Mouse (Mus musculus) stomach, embryonic 14.5 days (tissue): ENCODE measurements around the gene Rassf5. TPM values are rescaled to one million over a fixed set of nuclear protein-coding genes. Genes with fewer than 3 reads are reported as not detected.

ENCODE experiments used
- ATAC-seq: fragments of 200-750 bp; cut with Nextera tagmentation; 2 replicates; pipeline ENCODE4 v1.8.0; 2017; ENCODE audit warnings: low read depth, moderate TSS enrichment; ENCODE audit not compliant: insufficient number of reproducible peaks, insufficient read depth, low FRiP score
- H3K27ac ChIP-seq: fragments of 300-500 bp; sonication (generic); 2 replicates; pipeline ENCODE4 v1.5.1; 2014; ENCODE audit warnings: mild to moderate bottlenecking, low read length, moderate library complexity, mixed read lengths
- H3K27me3 ChIP-seq: fragments of 300-500 bp; sonication (generic); 2 replicates; pipeline ENCODE4 v1.6.1; 2014; ENCODE audit warnings: low read length, control low read depth, mixed read lengths; ENCODE audit not compliant: control insufficient read depth, insufficient read depth
- H3K36me3 ChIP-seq: fragments of 300-500 bp; sonication (generic); 2 replicates; pipeline ENCODE4 v1.6.1; 2014; ENCODE audit warnings: mild to moderate bottlenecking, control low read depth, low read length, moderate library complexity, mixed read lengths; ENCODE audit not compliant: control insufficient read depth, insufficient read depth
- H3K4me1 ChIP-seq: fragments of 300-500 bp; sonication (generic); 2 replicates; pipeline ENCODE4 v1.6.1; 2014; ENCODE audit warnings: low read length, control low read depth, mixed read lengths; ENCODE audit not compliant: control insufficient read depth, insufficient read depth
- H3K4me2 ChIP-seq: fragments of 300-500 bp; sonication (generic); replicated peaks from 2 replicates; pipeline ENCODE4 v1.6.1; 2014; ENCODE audit warnings: low read depth, low read length, control low read depth
- H3K4me3 ChIP-seq: fragments of 300-500 bp; sonication (generic); 2 replicates; pipeline ENCODE4 v1.5.1; 2014; ENCODE audit warnings: low read depth, low read length, control low read depth
- H3K9ac ChIP-seq: fragments of 300-500 bp; sonication (generic); replicated peaks from 2 replicates; pipeline ENCODE4 v1.6.1; 2014; ENCODE audit warnings: low read depth, mild to moderate bottlenecking, control low read depth, low read length, moderate library complexity, mixed read lengths
- H3K9me3 ChIP-seq: fragments of 300-500 bp; sonication (generic); 2 replicates; pipeline ENCODE4 v1.6.1; 2016; ENCODE audit warnings: low read depth, low read length, control low read depth; ENCODE audit not compliant: control insufficient read depth
- WGBS: fragments of 180-500 bp; shearing (Covaris S2); extraction: QIAGEN DNeasy Blood & Tissue Kit; methylation state at CpG from one replicate; pipeline ENCODE4 v1.1.7; 2014; 5-methylcytosine and 5-hydroxymethylcytosine counted together
- polyA plus RNA-seq: library from polyadenylated mRNA; unstranded; fragments of >200 nt; fragmentation: Nextera tagmentation; extraction: Ambion mirVana; gene quantifications from 2 replicates; pipeline ENCODE4 v1.2.1, GENCODE M21; 2014

Rassf5 gene
- polyA plus RNA-seq, 1 experiment from 2014 or later: 3.6 TPM

GRCm38 (mm10) chr1:131284167-131284566 is 39.1 kb upstream of the Rassf5 start:
- Histone ChIP-seq H3K9ac (no peak overlapping the region), H3K4me3 (no peak overlapping the region), H3K9me3 (no peaks in the 10 kb centered on the region), H3K4me1 (0 out of 2 replicates have a peak, but pooled peaks cover 9% of the 10 kb centered on the region), H3K4me2 (no peak overlapping the region), H3K27ac (no peak overlapping the region), H3K27me3 (no peaks in the 10 kb centered on the region), H3K36me3 (peaks cover 4% of the 10 kb centered on the region; the same call in 1 of the 2 replicates)
- no peak for ATAC-seq
- WGBS: 87% methylated on average over 1 of the region's 1 CpGs

DNA sequence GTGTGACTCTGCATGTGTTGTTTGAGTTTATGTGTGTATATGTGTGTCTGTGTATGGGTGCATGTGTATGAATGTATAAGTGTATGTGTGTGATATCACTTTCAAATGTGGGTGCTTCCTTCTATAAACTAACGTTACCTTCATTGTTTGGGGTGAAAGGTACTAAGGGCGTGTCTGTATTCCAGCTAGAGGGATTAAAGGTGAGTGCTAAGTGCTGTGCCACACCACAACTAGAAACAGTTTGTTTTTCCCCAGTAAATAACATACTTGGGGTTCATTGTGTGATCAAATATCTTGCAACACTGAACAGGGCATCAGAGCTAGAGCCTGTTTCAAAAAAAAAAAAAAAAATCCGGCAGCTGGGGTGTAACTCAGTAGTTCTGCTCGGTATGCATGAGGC is 36.7 kb upstream of the Rassf5 start:
- Histone ChIP-seq H3K4me3 (no peak overlapping the region), H3K36me3 (no peaks in the 10 kb centered on the region), H3K9me3 (no peaks in the 10 kb centered on the region), H3K27me3 (no peaks in the 10 kb centered on the region), H3K9ac (no peak overlapping the region), H3K4me2 (no peak overlapping the region), H3K4me1 (0 out of 2 replicates have a peak, but pooled peaks cover 9% of the 10 kb centered on the region), H3K27ac (no peak overlapping the region)
- ATAC-seq: no peak
- 48% methylated on average over 4 of the region's 4 CpGs for WGBS

DNA sequence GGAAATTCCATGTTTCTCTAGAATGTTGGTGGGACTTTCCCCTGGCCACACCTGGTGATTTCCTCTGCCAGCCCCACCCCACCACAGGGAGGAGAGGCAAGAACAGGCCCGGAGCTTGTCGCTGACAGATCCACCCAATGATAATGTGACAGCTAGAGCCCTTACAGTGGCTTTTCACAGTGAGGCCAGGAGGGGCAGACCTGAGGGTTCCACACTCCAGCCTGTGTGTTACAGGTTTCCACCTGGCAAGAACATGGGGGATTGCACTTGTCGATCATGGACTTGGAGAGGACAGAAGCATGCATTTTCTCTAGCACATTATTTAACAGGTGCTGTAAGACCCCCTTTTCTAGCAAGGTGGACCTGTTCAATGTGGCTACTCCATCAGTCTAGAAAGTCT is 35.2 kb upstream of the Rassf5 start:
- Histone ChIP-seq H3K9ac (no peak overlapping the region), H3K9me3 (no peaks in the 10 kb centered on the region), H3K4me2 (0 out of 2 replicates have a peak overlapping the region, but pooled peaks have one; percentile 60), H3K27me3 (no peaks in the 10 kb centered on the region), H3K4me1 (0 out of 2 replicates have a peak, but pooled peaks cover 9% of the 10 kb centered on the region), H3K36me3 (no peaks in the 10 kb centered on the region), H3K27ac (no peak overlapping the region), H3K4me3 (no peak overlapping the region)
- 0 out of 2 replicates have a peak, but pooled peaks have one; percentile 39 for ATAC-seq
- 51% methylated on average over 3 of the region's 3 CpGs for WGBS

DNA sequence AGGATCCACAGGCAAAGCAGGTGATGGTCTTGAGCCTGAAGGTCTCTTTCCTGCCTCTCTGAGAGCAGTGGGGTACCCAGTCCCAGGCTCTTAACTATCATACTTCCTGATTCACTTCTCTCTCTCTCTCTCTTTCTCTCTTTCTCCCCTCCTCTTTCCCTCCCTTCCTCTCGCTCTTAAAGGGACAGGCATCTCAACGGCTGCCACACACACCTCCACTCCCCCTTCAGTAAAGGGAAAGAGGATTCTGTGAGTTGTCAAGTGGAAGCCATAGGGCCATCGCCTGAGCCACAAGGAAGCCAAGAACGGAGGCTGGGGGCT is 34.4 kb upstream of the Rassf5 start, which contains the start of gene Ikbke:
TSS of gene Ikbke (minus strand) at position 151 of the 321 bp plus-strand sequence.
- 23% methylated on average over 4 of the region's 4 CpGs for WGBS
- H3K4me3 ChIP-seq: peak within 1 kb of the TSS; percentile 34
- H3K4me2 ChIP-seq: peak within 1 kb of the TSS; percentile 60
- 0 out of 2 replicates have a peak, but pooled peaks cover 9% of the 10 kb centered on the region for H3K4me1 ChIP-seq
- H3K9me3 ChIP-seq: no peaks in the 10 kb centered on the region
- H3K27ac ChIP-seq: peak within 1 kb of the TSS; percentile 13; the same call in 1 of the 2 replicates
- H3K9ac ChIP-seq: peak within 1 kb of the TSS; percentile 36; the same call in 1 of the 2 replicates
- no peak; the same call in 1 of the 2 replicates for ATAC-seq
- H3K27me3 ChIP-seq: no peaks in the 10 kb centered on the region
- no peaks in the 10 kb centered on the region for H3K36me3 ChIP-seq

GRCm38 (mm10) chr1:131278606-131279455 is 33.8 kb upstream of the Rassf5 start:
- ATAC-seq: no peak
- peak overlapping the region; percentile 60 for H3K4me2 ChIP-seq
- no peaks in the 10 kb centered on the region for H3K36me3 ChIP-seq
- 31% methylated on average over 8 of the region's 8 CpGs for WGBS
- peak overlapping the region; percentile 13; the same call in 1 of the 2 replicates for H3K27ac ChIP-seq
- no peaks in the 10 kb centered on the region for H3K9me3 ChIP-seq
- H3K4me1 ChIP-seq: 0 out of 2 replicates have a peak, but pooled peaks cover 9% of the 10 kb centered on the region
- peak overlapping the region; percentile 34 for H3K4me3 ChIP-seq
- H3K9ac ChIP-seq: peak overlapping the region; percentile 36; the same call in 1 of the 2 replicates
- H3K27me3 ChIP-seq: no peaks in the 10 kb centered on the region

DNA sequence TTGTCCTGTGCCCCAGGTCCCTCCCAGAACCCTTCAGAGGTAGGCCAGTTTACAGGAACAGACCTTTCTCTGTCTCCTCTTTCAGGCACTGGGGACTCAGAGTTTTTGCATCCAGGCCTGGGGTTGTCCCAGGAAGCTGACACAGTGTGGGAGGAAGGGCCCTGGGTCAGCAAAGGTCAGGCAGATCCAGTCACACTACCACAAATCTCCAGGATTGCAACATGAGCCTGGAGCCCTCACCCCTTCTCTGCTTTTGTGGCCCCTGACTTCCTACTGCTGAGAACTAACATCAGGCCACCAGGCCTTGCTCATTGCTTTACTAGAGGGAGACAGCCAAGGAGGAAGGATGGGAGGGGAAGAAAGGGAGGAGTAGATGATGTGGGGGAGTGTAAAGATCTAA is 31.8 kb upstream of the Rassf5 start:
- 0 out of 2 replicates have a peak, but pooled peaks cover 9% of the 10 kb centered on the region for H3K4me1 ChIP-seq
- H3K4me3 ChIP-seq: no peak overlapping the region
- H3K27me3 ChIP-seq: no peaks in the 10 kb centered on the region
- H3K9me3 ChIP-seq: no peaks in the 10 kb centered on the region
- no peak overlapping the region for H3K27ac ChIP-seq
- H3K9ac ChIP-seq: no peak overlapping the region
- no peak for ATAC-seq
- H3K4me2 ChIP-seq: no peak overlapping the region
- no peaks in the 10 kb centered on the region for H3K36me3 ChIP-seq

GRCm38 (mm10) chr1:131275577-131275976 is 30.5 kb upstream of the Rassf5 start:
- ATAC-seq: no peak

GRCm38 (mm10) chr1:131274725-131275539 is 29.9 kb upstream of the Rassf5 start:
- H3K4me2 ChIP-seq: no peak overlapping the region
- H3K9ac ChIP-seq: no peak overlapping the region
- 0 out of 2 replicates have a peak, but pooled peaks cover 7% of the 10 kb centered on the region for H3K4me1 ChIP-seq
- H3K4me3 ChIP-seq: no peak overlapping the region
- H3K36me3 ChIP-seq: no peaks in the 10 kb centered on the region
- H3K9me3 ChIP-seq: no peaks in the 10 kb centered on the region
- ATAC-seq: no peak
- no peaks in the 10 kb centered on the region for H3K27me3 ChIP-seq
- H3K27ac ChIP-seq: no peak overlapping the region
- 41% methylated on average over 22 of the region's 22 CpGs for WGBS

More at GRCm38 (mm10) chr1:131275577-131275976, 30.5 kb upstream of the Rassf5 start:
- no peak overlapping the region for H3K4me2 ChIP-seq
- H3K36me3 ChIP-seq: no peaks in the 10 kb centered on the region
- no peak overlapping the region for H3K27ac ChIP-seq
- H3K9me3 ChIP-seq: no peaks in the 10 kb centered on the region
- no peak overlapping the region for H3K4me3 ChIP-seq
- 0 out of 2 replicates have a peak, but pooled peaks cover 9% of the 10 kb centered on the region for H3K4me1 ChIP-seq
- 68% methylated on average over 14 of the region's 14 CpGs for WGBS
- H3K9ac ChIP-seq: no peak overlapping the region
- no peaks in the 10 kb centered on the region for H3K27me3 ChIP-seq
